Mouse (Mus musculus): Measurements from ENCODE around the gene AC109138.7. TPM values are rescaled to one million over a fixed set of nuclear protein-coding genes. Genes with fewer than 3 reads are reported as not detected.

The AC109138.7 gene
- polyA plus RNA-seq, 1 experiment, result not detected

DNA sequence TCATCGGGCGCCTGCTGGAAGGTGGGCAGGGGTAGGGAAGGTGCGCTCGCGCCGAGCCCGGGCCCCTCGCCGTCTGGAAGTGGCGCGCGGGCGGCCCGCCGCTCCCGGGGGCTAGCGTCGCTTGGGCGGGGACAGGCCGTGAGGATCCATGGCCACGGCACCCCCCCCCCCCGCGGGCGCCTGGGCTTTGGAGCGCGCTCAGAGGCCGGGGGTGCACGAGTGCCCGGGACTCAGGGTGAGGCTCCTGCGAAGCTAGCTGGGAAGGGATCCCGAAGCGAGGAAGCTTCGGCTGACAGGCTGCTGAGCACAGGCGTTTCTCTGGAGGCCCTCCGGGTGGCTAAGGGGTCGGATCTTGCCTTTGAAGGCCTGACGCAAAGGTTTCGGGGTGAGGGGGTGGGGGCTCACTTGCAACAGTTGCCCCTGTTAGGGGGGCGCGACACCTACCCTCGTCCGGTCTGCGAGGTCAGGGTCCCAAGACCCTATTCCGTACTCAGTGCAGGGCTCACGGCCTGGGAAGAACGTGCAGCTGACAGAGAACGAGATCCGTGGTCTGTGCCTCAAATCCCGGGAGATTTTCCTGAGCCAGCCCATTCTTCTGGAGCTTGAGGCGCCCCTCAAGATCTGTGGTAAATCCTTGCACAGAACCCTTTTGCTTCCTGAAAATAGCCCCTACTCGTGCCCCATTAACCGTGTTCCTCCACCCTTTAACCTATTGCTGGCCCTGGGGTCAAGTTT, 21.7 kb upstream of the AC109138.7 start:
- DNase-seq (ENCODE audit: extremely low spot score in 1 of 2, low spot score in 1 of 2), result no peak

DNA sequence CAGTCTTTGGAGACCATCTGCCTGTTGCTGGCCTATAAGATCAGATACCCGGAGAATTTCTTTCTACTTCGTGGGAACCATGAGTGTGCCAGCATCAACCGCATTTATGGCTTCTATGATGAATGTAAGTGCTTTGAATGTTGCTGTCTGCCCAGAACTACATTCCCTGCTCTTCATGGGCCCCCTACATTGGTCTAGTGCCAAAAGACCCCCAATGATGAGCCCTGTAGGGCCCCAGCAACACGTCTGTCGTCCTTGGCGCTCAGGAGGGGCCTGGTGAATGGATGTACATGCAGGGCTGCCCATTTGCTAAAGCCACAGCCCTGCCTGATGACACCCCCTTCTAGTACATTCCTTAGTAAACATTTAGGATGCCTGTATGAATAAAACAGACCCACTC, 21.0 kb upstream of the AC109138.7 start:
- no peak for DNase-seq (ENCODE audit: extremely low spot score in 1 of 2, low spot score in 1 of 2)

DNA sequence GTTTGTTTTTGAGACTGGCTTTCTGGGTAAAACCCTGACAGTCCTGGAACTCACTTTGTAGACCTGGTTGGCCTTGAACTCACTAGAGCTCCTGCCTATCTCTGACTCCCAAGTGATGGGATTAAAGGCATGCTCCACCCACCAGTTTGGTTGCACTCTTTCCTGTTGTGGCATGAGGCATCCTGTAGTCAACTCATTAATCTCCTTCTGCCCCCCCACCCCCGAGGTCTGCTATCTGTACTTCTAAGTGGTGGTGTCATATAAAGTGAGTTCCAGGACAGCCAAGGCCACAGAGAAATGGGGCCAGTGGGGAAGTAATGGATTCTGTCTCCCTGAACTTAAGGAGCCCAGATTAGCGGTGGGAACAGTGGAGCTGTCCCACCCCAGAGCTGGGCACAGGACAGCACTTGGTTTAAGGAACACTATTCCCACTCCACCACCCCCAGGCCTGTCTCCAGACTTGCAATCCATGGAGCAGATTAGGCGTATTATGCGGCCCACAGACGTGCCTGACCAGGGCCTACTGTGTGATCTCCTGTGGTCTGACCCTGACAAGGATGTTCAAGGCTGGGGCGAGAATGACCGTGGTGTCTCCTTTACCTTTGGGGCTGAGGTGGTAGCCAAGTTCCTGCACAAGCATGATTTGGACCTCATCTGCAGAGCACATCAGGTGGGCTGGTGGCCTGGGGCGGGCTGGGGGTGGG, 20.0 kb upstream of the AC109138.7 start:
- DNase-seq (ENCODE audit: extremely low spot score in 1 of 2, low spot score in 1 of 2), result no peak

DNA sequence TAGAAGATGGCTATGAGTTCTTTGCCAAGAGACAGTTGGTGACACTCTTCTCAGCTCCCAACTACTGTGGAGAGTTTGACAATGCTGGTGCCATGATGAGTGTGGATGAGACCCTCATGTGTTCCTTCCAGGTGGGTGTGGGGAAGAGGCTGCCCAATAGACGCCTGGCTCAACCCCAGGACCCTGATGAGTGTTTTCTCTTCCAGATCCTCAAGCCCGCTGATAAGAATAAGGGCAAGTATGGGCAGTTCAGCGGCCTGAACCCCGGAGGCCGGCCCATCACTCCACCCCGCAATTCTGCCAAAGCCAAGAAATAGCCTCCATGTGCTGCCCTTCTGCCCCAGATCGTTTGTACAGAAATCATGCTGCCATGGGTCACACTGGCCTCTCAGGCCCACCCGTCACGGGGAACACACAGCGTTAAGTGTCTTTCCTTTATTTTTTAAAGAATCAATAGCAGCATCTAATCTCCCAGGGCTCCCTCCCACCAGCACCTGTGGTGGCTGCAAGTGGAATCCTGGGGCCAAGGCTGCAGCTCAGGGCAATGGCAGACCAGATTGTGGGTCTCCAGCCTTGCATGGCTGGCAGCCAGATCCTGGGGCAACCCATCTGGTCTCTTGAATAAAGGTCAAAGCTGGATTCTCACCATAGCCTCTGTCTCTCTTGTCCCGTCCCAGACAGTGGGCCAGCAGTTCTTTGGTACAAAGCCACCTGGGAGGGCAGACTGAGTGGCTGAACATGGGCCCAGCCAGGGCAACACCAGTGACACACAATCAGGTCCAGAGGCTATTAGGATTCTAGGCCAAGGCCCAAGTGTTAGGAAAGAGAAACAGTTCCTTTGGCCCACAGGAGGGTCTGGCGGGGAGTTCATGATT, 19.1 kb upstream of the AC109138.7 start:
- DNase-seq (ENCODE audit: extremely low spot score in 1 of 2, low spot score in 1 of 2), result no peak

DNA sequence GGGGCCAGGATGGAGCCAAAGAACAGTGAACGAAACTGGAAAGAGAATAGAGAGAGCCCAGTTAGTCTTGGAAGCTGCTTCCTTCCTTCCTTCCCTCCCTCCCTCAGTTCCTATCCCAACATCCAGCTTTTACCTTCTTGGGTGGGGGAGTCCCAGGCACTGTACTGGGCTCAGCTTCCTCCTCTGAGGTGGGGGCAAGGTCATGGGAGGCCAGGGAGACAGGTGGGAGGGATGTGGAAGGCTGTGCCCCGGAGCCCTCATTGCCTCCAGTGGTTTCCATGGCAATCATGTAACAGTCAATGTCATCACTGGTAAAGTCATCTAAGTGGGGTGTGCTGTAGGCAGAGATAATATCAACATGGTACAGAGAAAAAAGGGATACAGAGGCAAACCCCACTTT, 18.1 kb upstream of the AC109138.7 start:
- DNase-seq (ENCODE audit: extremely low spot score in 1 of 2, low spot score in 1 of 2), result no peak

DNA sequence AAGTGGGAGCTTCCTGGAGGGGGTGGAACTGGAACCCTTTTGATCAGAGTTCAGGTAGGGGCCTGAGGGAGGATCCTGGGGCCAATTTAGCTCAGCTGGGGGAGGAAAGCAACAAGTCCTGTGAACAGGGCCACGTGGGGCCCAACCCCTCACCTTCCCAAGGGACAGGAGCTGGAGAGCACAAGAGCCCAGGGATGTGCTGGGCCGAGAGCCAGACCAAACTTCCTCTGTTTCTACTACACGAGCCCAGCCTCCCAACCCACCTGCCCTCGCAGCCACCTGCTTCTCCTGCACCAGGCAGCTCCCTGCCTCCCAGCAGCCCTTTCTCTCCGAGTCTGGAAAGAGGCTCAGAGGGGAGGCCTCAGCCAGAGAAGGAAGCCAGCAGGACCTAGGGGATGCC, 17.6 kb upstream of the AC109138.7 start:
- no peak for DNase-seq (ENCODE audit: extremely low spot score in 1 of 2, low spot score in 1 of 2)

DNA sequence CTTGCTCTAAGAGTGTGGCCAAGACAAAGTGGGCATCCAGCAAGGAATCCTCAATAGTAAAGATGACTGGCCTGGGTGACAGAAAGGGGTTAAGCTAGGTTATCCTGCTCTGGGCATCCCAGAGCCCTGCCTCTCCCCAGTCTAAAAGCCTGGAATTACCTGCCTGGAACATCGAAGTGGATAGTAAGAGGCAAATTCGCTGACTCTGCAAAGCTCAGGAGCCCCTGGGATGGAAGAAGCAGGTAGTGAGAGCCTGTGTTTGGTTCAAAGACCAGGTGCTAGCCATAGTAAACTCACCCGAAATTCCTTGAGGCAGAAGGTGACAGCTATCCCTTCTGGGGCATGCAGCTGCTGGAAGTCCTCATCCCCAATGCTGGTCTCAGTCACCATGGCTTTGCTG, 17.0 kb upstream of the AC109138.7 start:
- DNase-seq (ENCODE audit: extremely low spot score in 1 of 2, low spot score in 1 of 2), result no peak

DNA sequence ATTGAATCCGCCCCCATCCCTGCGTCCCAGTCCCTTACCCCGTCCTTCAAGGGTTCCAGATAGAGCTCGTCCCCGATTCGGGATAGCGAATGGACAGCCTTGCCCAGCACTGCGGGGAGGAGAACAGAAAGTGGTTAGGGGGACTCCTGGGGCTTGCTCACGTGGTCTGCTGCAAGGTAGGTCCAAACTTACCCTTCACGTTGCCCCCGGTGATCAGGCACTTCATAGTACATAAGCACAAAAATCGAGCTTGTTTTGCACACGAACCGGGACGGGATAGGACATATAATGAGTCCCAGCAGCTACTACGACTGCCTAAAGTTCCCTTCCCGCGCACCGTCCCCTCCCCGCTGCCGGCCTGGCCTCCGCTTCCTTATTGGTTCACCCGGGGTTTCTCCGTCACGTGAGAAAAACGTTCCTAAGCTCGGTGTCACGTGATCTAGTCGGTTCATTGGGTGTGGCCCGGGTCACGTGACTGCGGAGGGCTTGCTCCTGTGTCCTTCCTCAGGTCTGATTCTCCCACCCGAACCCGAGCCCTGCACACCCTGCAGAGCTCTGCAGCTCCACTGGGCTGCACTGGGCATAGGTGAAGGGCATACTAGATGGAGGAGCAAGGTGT, 12.8 kb upstream of the AC109138.7 start, which contains the start of gene Rad9a:
Gene Rad9a, minus strand, starts transcription at position 372 of the 619 bp plus-strand sequence.
- DNase-seq (ENCODE audit: extremely low spot score in 1 of 2, low spot score in 1 of 2), result peak; percentile 92 to 98

DNA sequence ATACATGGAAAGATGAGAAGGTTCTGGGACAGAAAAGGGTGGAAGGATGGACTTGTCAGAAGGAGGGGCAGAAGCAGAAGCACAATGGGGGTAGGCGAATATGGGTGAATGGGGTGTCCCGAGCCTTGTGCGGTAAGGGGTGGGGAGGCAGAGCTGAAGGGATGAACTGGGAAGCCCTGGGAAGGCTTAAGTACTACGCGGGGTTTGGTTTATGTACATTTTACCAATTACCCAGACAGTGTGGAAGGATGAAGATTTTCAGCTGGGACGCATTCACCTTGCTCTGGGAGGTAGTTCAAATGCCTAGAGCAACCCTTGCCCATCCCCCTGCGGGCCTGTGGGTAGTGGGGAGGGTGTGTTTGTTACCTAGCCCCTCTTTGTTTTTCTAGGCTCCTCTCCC, 12.0 kb upstream of the AC109138.7 start:
- no peak for DNase-seq (ENCODE audit: extremely low spot score in 1 of 2, low spot score in 1 of 2)

DNA sequence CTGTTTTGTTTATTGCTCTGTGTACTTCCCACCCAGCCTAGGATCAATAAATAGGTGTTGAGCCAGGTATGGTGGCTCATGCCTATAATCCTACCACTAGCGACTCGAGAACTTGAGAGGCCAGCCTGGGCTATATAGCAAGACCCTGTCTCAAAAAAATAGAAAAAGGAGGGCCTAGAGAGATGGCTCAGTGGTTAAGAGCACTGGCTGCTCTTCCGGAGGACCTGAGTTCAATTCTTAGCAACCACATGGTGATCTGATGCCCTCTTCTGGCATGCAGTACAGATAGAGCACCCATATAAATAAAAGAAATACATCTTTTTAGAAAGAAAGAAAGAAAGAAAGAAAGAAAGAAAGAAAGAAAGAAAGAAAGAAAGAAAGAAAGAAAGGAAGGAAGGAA, 11.0 kb upstream of the AC109138.7 start:
- DNase-seq (ENCODE audit: extremely low spot score in 1 of 2, low spot score in 1 of 2), result no peak

DNA sequence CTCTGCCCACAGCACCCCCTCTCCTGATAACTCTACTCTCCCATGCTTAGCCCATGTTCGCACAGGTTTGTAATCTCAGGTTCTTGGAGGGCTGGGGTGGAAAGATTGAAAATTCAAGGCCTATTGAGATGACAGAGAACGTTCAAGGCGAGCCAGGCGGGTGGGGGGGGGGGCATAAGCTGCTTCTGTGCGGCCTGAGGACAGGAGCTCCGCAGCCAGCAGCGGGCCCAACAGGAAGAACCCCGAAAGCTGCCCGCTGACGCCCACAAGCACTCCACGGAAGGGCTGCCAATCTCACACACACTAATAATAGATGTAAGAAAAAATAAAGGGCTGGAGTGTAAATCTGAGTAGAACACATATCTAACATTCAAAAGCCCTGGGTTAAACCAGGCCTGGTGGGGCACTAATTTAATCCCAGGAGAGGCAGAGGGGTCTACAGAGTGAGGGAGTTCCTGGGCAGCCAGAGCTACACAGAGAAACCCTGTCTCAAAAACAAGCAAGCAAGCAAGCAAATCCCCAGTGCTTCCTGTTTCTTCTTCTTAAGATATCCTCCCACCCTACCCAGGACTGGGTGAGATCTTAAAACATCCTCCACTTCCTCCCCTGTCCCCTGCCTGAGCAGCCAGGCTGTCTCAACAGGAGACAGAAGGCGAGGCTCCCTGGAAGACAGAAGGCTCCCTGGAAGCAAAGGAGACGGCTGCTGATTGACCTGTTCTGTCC, 10.4 kb upstream of the AC109138.7 start:
- peak in 1 of 2 experiments; percentile 49 for DNase-seq (ENCODE audit: extremely low spot score in 1 of 2, low spot score in 1 of 2)

DNA sequence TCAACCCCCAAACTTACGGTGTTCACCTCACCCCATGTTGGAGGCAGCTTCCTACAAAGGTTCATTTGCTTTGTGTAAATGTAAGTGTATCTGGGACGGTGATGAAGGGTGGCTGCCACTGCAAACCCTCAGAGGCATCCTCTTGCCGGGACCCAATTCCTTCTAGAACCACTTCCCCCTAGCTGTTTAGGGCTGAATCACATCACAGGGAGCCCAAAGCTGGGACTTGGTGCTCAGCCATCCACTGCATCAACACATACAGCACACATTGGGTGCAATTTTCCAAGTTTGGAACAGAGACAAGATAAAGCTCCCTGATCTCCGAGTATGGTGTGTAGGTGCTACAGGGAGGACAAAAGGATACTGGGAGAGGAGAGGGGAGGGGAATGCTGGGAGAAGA, 9.3 kb upstream of the AC109138.7 start:
- no peak for DNase-seq (ENCODE audit: extremely low spot score in 1 of 2, low spot score in 1 of 2)

DNA sequence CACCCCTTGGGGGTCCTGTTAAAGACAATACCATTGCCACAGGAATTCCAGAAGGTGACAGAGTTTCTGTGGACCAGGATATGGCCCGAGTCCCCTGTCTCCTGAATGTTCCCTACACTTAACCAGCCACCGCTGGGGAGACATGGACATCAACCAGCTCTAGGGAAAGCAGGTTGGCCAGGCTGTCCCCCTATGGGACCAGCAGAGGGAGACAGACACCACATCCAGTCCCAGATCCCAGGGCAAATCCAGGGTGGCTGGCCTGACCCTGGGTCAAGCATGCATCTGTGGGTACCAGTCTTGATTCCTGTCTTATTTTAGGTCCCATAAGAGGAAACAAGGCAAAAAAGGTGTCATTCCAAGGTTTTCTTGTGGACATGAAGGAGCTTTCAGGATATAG, 7.2 kb upstream of the AC109138.7 start:
- DNase-seq (ENCODE audit: extremely low spot score in 1 of 2, low spot score in 1 of 2), result peak in 1 of 2 experiments; percentile 75

DNA sequence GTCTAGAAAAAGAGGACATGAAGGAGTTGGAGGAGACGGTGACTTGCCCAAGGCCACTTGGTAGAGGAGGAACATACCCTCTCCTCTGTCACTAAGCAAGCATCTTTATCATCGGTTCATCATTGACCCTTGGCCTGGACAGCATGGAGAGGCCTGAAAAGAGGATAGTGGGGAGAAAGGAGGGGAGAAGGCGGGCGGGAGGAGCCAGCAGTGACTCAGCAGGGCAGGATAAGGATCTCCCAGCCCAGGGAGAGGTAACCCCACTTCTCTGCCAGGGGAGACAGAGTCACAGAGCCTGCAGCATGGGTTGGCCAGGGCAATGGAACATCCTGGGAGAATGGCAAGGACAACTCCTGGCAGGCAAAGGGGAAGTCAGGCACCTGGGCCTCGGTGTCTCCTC, 5.6 kb upstream of the AC109138.7 start:
- DNase-seq (ENCODE audit: extremely low spot score in 1 of 2, low spot score in 1 of 2), result no peak

DNA sequence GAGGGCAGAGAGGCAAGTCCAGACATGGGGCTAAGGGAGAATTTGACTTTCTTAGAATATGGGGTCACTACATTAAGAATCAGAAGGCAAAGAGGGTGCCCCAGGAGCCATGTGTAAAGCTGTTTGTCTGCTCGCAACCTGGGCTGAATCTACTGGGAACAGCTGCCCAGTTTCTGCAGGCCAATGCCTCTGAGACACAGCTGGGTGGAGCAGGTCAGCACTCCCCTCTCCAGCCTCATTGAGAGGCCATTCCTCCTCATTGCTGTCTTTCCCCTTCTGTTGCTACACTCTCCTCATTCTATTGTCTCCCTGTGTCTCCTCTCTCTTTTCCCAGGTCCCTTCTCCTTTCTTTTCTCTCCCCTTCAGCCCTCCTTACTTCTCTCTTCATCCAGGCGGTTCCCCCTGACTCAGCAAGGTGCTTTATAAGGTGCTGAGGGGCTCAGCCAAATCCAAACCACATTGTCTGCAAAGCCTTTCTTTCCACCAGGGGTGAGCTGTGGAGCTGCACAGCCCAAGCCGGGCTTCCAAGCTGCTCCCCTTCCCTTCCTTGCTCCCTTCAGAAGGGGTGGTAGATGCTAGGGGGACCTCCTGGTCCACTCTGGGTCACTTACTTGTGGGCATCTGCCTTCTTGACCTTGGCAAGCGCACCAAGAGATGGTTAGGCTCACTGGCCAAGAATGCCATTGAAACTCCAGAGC, 2.1 kb upstream of the AC109138.7 start:
- DNase-seq (ENCODE audit: extremely low spot score in 1 of 2, low spot score in 1 of 2), result no peak

DNA sequence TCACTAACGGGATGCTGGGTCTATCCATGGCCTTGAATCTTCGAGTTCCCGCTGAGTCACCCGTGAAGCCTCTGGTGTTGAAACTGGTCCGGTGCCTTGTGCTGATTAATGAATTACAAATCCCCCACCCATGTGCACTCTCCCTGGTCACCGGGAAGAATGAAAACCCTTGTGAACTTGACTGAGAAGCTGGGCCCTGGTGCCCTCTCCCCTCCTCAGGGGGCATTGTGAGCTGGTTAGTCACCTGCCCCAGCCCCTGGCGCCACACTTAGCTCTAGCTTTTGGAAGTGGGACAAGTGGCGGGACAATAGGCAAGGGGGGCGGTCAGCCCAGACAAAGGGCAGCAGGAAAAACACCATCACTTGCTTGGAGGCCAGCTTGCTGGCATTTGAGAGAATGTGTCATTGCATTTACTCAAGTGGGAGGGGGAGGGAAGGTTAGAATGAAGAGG, 608 bp upstream of the AC109138.7 start:
- DNase-seq (ENCODE audit: extremely low spot score in 1 of 2, low spot score in 1 of 2), result no peak

DNA sequence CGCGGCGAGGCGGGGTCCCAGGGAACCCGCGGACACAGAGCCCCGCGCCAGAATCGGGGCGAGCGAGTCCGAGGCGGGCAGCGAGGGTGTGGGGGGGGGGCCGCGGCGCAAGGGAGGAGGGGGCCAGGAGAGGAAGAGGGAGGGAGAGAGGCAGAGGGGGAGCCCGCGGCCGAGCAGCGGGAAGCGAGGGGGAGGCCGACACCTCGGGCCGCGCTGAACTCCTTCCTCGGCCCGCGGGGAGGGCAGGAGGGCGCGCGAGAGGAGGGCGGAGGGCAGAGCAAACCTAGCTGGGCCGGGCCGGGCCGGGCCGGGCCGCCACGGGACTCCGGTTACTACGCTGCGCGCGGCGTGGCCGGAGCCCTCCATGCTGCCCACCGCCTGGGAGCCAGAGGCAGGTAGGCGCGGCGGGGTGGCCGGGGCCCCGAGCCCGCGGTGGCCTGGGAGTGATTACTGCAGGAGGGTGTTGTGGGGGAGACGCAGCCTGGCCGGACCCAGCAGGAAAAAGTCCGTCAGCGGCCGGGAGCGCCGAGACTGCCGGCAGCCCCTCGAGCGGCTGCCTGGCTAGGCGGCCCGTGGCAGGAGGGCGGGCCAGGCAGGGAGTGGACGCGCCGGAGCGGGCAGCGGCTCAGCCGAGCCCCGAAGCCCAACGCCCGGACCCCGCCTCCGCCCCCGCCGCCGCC, 754 bp downstream of the AC109138.7 start:
- DNase-seq (ENCODE audit: extremely low spot score in 1 of 2, low spot score in 1 of 2), result no peak

DNA sequence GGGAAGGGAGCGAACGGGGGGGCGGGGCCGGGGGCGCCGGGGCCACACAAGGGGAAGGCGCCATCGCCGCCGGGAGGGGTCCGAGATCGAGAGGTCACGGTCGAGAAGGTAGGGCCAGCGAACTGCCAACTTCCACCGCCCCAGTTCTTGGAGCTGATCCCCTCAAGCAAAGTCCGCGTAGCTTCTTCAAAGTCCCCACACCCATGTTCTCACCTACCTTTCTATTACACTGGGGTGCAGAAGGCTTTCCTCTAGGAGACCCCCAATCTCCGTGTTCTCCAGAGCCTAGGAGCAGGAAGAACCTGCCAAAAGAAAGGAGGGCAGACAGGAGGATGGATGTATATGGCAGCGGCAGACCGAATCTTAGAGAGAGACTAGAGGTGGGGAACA, 1.3 kb downstream of the AC109138.7 start:
- DNase-seq (ENCODE audit: extremely low spot score in 1 of 2, low spot score in 1 of 2), result no peak
